Mouse (Mus musculus) MEL (cell line): Measurements from ENCODE around the gene Ubxn1. TPM values are rescaled to one million over a fixed set of nuclear protein-coding genes. Genes with fewer than 3 reads are reported as not detected.

Source experiments
- DNase-seq: peaks from one replicate; pipeline ENCODE4 v3.0.0; 2011; ENCODE audit warnings: low read depth, low spot score
- H3K27ac ChIP-seq: 2 replicates; pipeline ENCODE4 v1.5.1; 2012; ENCODE audit warnings: low read depth, mild to moderate bottlenecking, control low read depth, low read length, moderate library complexity; ENCODE audit not compliant: control insufficient read depth
- H3K27me3 ChIP-seq, 2 experiments: fragments of 150-350 bp in 1 of 2; sonication (generic) in 1 of 2; 2 replicates each; pipeline ENCODE4 v1.6.1; 2012; ENCODE audit warnings: low read length in 2 of 2, mild to moderate bottlenecking in 2 of 2, improper control_type of control experiment in 1 of 2, moderate library complexity in 1 of 2; ENCODE audit not compliant: insufficient read depth in 2 of 2, control insufficient read depth in 1 of 2
- H3K36me3 ChIP-seq, 2 experiments: 2 replicates each; pipeline ENCODE4 v1.6.1; 2012 to 2014; ENCODE audit warnings: low read length in 2 of 2, improper control_type of control experiment in 1 of 2, inconsistent platforms in 1 of 2, mild to moderate bottlenecking in 1 of 2; ENCODE audit not compliant: insufficient read depth in 2 of 2, control insufficient read depth in 1 of 2
- H3K4me1 ChIP-seq, 2 experiments: fragments of 150-350 bp in 1 of 2; sonication (generic) in 1 of 2; 2 replicates each; pipeline ENCODE4 v1.6.1; 2012; ENCODE audit warnings: low read length in 2 of 2, improper control_type of control experiment in 1 of 2, mild to moderate bottlenecking in 1 of 2; ENCODE audit not compliant: insufficient read depth in 2 of 2, control insufficient read depth in 1 of 2
- H3K4me3 ChIP-seq, 2 experiments: fragments of 150-350 bp in 1 of 2; sonication (generic) in 1 of 2; 2 replicates each; pipeline ENCODE4 v1.5.1; 2012; ENCODE audit warnings: low read depth in 2 of 2, low read length in 2 of 2, mild to moderate bottlenecking in 2 of 2, moderate library complexity in 2 of 2, control low read depth in 1 of 2, improper control_type of control experiment in 1 of 2; ENCODE audit not compliant: control insufficient read depth in 1 of 2, insufficient read depth in 1 of 2
- H3K79me2 ChIP-seq: 2 replicates; pipeline ENCODE4 v1.6.1; 2012; ENCODE audit warnings: mild to moderate bottlenecking, low read length, moderate library complexity; ENCODE audit not compliant: control insufficient read depth, poor library complexity, insufficient read depth
- H3K9ac ChIP-seq: 2 replicates; pipeline ENCODE4 v1.6.1; 2012; ENCODE audit warnings: low read depth, mild to moderate bottlenecking, control low read depth, low read length, moderate library complexity; ENCODE audit not compliant: control insufficient read depth, poor library complexity, severe bottlenecking
- H3K9me3 ChIP-seq: fragments of 150-350 bp; sonication (generic); replicated peaks from 2 replicates; pipeline ENCODE4 v1.6.1; 2012; ENCODE audit warnings: mild to moderate bottlenecking, low read length, improper control_type of control experiment, moderate library complexity; ENCODE audit not compliant: insufficient read depth
- CHD1 ChIP-seq: IDR thresholded peaks from 2 replicates; pipeline ENCODE4 v1.6.1; 2012; ENCODE audit warnings: low read depth, mild to moderate bottlenecking, inconsistent platforms, low read length, improper control_type of control experiment
- CTCF ChIP-seq, 3 experiments: IDR thresholded peaks in 2 of 3; conservative IDR thresholded peaks in 1 of 3; 2 replicates each; pipeline ENCODE4 v1.5.1; 2011 to 2012; ENCODE audit warnings: low read length in 3 of 3, low read depth in 2 of 3, mild to moderate bottlenecking in 2 of 3, improper control_type of control experiment in 1 of 3, inconsistent platforms in 1 of 3, mixed read lengths in 1 of 3, moderate library complexity in 1 of 3; ENCODE audit not compliant: control insufficient read depth in 1 of 3, insufficient read depth in 1 of 3, poor library complexity in 1 of 3, severe bottlenecking in 1 of 3
- E2F4 ChIP-seq: IDR thresholded peaks from 2 replicates; pipeline ENCODE4 v1.6.1; 2011; ENCODE audit warnings: low read depth, low read length, improper control_type of control experiment, borderline replicate concordance
- ELF1 ChIP-seq: IDR thresholded peaks from 2 replicates; pipeline ENCODE4 v1.6.1; 2014; ENCODE audit warnings: low read depth, mild to moderate bottlenecking, inconsistent platforms, low read length, improper control_type of control experiment, moderate library complexity
- EP300 ChIP-seq, 2 experiments: IDR thresholded peaks; 2 replicates each; pipeline ENCODE4 v1.6.1; 2011; ENCODE audit warnings: improper control_type of control experiment in 2 of 2, low read length in 2 of 2, low read depth in 1 of 2, mild to moderate bottlenecking in 1 of 2
- ETS1 ChIP-seq: IDR thresholded peaks from 2 replicates; pipeline ENCODE4 v1.6.1; 2012; ENCODE audit warnings: low read depth, mild to moderate bottlenecking, inconsistent platforms, low read length, improper control_type of control experiment, moderate library complexity
- GABPA ChIP-seq: IDR thresholded peaks from 2 replicates; pipeline ENCODE4 v1.6.1; 2012; ENCODE audit warnings: low read depth, mild to moderate bottlenecking, inconsistent platforms, low read length, improper control_type of control experiment, moderate library complexity
- MAX ChIP-seq: IDR thresholded peaks from 2 replicates; pipeline ENCODE4 v1.6.1; 2011; ENCODE audit warnings: low read length, improper control_type of control experiment
- MEF2A ChIP-seq: IDR thresholded peaks from 2 replicates; pipeline ENCODE4 v1.6.1; 2014; ENCODE audit warnings: low read depth, mild to moderate bottlenecking, inconsistent platforms, low read length, improper control_type of control experiment; ENCODE audit not compliant: poor library complexity, insufficient replicate concordance, severe bottlenecking; ENCODE audit errors: extremely low read depth
- MXI1 ChIP-seq: IDR thresholded peaks from 2 replicates; pipeline ENCODE4 v1.6.1; 2011; ENCODE audit warnings: mild to moderate bottlenecking, low read depth, low read length, improper control_type of control experiment
- MYB ChIP-seq: IDR thresholded peaks from 2 replicates; pipeline ENCODE4 v1.6.1; 2011; ENCODE audit warnings: mild to moderate bottlenecking, low read depth, low read length, improper control_type of control experiment
- NELFE ChIP-seq: IDR thresholded peaks from 2 replicates; pipeline ENCODE4 v1.6.1; 2011; ENCODE audit warnings: low read depth, low read length, improper control_type of control experiment
- NRF1 ChIP-seq: IDR thresholded peaks from 2 replicates; pipeline ENCODE4 v1.6.1; 2014; ENCODE audit warnings: low read depth, mild to moderate bottlenecking, inconsistent platforms, low read length, improper control_type of control experiment, moderate library complexity; ENCODE audit not compliant: poor library complexity, insufficient read depth, severe bottlenecking
- POLR2A ChIP-seq, 2 experiments: IDR thresholded peaks; 2 replicates each; pipeline ENCODE4 v1.6.1; 2011 to 2012; ENCODE audit warnings: low read length in 2 of 2, mild to moderate bottlenecking in 2 of 2, control low read depth in 1 of 2, improper control_type of control experiment in 1 of 2, low read depth in 1 of 2, moderate library complexity in 1 of 2; ENCODE audit not compliant: control insufficient read depth in 1 of 2, insufficient read depth in 1 of 2, poor library complexity in 1 of 2
- RCOR1 ChIP-seq: IDR thresholded peaks from 2 replicates; pipeline ENCODE4 v1.6.1; 2012; ENCODE audit warnings: low read depth, mild to moderate bottlenecking, inconsistent platforms, low read length, improper control_type of control experiment
- SIN3A ChIP-seq: IDR thresholded peaks from 2 replicates; pipeline ENCODE4 v1.6.1; 2012; ENCODE audit warnings: low read length, improper control_type of control experiment, inconsistent platforms
- SMC3 ChIP-seq: IDR thresholded peaks from 2 replicates; pipeline ENCODE4 v1.6.1; 2011; ENCODE audit warnings: low read depth, low read length, improper control_type of control experiment
- TCF12 ChIP-seq: IDR thresholded peaks from 2 replicates; pipeline ENCODE4 v1.6.1; 2014; ENCODE audit warnings: low read depth, mild to moderate bottlenecking, inconsistent platforms, low read length, improper control_type of control experiment, moderate library complexity
- UBTF ChIP-seq: IDR thresholded peaks from 2 replicates; pipeline ENCODE4 v1.6.1; 2012; ENCODE audit warnings: low read depth, mild to moderate bottlenecking, inconsistent platforms, low read length, improper control_type of control experiment, moderate library complexity, borderline replicate concordance; ENCODE audit not compliant: insufficient read depth
- USF2 ChIP-seq, 2 experiments: IDR thresholded peaks; 2 replicates each; pipeline ENCODE4 v1.6.1; 2011 to 2012; ENCODE audit warnings: improper control_type of control experiment in 2 of 2, low read length in 2 of 2, borderline replicate concordance in 1 of 2, inconsistent platforms in 1 of 2, low read depth in 1 of 2, mild to moderate bottlenecking in 1 of 2; ENCODE audit not compliant: insufficient read depth in 1 of 2
- ZKSCAN1 ChIP-seq: IDR thresholded peaks from 2 replicates; pipeline ENCODE4 v1.6.1; 2012; ENCODE audit warnings: low read depth, mild to moderate bottlenecking, inconsistent platforms, low read length, improper control_type of control experiment, moderate library complexity
- ZMIZ1 ChIP-seq: IDR thresholded peaks from 2 replicates; pipeline ENCODE4 v1.6.1; 2012; ENCODE audit warnings: low read depth, mild to moderate bottlenecking, inconsistent platforms, low read length, improper control_type of control experiment, moderate library complexity
- ZNF384 ChIP-seq: IDR thresholded peaks from 2 replicates; pipeline ENCODE4 v1.6.1; 2012; ENCODE audit warnings: low read depth, mild to moderate bottlenecking, inconsistent platforms, low read length, improper control_type of control experiment
- polyA plus RNA-seq, 2 experiments: library from polyadenylated mRNA; stranded (reverse) in 1 of 2; unstranded in 1 of 2; fragments of >175 nt in 1 of 2; fragments of >200 nt in 1 of 2; gene quantifications; 2 replicates each; pipeline versions ENCODE4 v1.2.1 to v1.2.4; 2012; ENCODE audit warnings: low replicate concordance in 2 of 2, low read depth in 1 of 2; ENCODE audit not compliant: insufficient read length in 2 of 2, insufficient read depth in 1 of 2, missing spikeins in 1 of 2
- total RNA-seq: library from RNA; depleted of rRNA; stranded (reverse); fragments of 300-350 nt; gene quantifications from 2 replicates; pipeline ENCODE4 v1.2.3, GENCODE M21; 2012

The Ubxn1 gene
- total and polyA plus RNA-seq, 3 experiments = 187 to 366 TPM; not detected in 1

DNA sequence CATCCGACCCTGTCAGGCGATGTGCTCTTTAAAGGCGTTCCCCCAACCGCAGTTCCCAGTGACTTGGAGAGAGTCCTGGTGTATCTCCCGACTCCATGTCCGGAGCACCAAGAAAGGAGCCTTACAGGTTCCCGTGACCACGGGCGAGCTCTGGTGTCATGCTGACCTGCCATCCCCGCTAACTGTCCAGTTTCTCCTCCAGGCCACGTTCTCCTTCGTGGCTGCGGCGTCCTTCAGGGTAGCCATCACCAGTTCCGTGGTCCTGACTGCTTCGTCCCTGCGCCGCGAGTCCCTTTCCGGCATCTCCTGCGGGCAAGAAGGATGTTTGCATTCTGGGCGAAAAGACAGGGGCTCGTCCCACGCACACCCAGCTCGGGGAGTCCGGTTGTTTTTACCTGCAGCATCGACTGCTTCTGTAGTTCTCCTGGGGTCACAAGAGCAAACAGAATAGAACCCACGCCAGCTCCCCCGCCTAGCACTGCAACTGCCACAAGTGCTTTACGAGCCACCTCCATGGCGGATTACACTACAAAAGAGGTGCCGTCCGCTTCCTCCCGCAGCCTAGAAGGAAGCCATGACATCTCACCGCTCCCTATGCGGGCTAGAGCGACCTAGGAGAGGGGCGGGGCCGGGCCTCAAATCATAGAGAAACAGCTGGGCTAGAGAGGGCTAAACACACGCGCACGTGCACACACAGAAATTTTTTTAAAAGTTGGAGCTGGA is 9.2 kb downstream of the Ubxn1 start, which contains the start of gene Uqcc3 (continued):
- TF ChIP-seq CTCF (IDR thresholded peaks at IDR 0.05 in 2 of 3, conservative IDR thresholded peaks at IDR 0.05 in 1 of 3; ENCODE audit: control insufficient read depth in 1 of 3, insufficient read depth in 1 of 3, low read depth in 2 of 3, low read length in 3 of 3, poor library complexity in 1 of 3, severe bottlenecking in 1 of 3) (no peak), UBTF (0 out of 2 replicates have a peak, but pooled peaks have one; percentile 18), NELFE (peak; percentile 89), NRF1 (peak; percentile 43; the same call in 1 of the 2 replicates), CHD1 (peak; percentile 50; the same call in 1 of the 2 replicates), MAX (peak; percentile 99), MXI1 (peak; percentile 100), TCF12 (peak; percentile 80), EP300 (IDR thresholded peaks at IDR 0.05; ENCODE audit: low read depth in 1 of 2, low read length in 2 of 2) (no peak; a peak in 2 of 4 replicates), ZKSCAN1 (no peak), E2F4 (no peak), ZMIZ1 (peak; percentile 79; the same call in 1 of the 2 replicates), RCOR1 (peak; percentile 14; the same call in 1 of the 2 replicates), USF2 (IDR thresholded peaks at IDR 0.05; ENCODE audit: borderline replicate concordance in 1 of 2, insufficient read depth in 1 of 2, low read depth in 1 of 2, low read length in 2 of 2) (no peak), ETS1 (peak; percentile 81), MYB (no peak), MEF2A (peak; percentile 49; the same call in 1 of the 2 replicates), ELF1 (peak; percentile 71), POLR2A (IDR thresholded peaks at IDR 0.05; ENCODE audit: control insufficient read depth in 1 of 2, insufficient read depth in 1 of 2, low read depth in 1 of 2, low read length in 2 of 2, poor library complexity in 1 of 2) (peak; percentile 83 to 93), SIN3A (peak; percentile 100), SMC3 (no peak), GABPA (peak; percentile 70; the same call in 1 of the 2 replicates)

DNA sequence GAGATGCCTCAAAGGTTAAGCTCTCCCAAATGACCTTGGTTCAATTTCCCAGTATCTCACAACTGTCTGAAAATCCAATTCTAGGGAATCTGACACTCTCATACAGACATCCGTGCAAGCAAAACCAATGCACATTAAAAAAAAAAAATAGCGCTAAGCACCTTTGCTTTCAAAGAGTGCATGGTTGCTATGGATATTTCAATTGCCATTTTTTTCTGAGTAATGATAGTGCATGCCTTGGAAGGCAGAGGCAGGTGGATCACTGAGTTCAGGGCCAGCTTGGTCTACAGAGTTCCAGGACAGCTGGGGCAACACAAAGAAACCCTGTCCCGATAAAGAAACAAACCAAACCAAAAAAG is 9.7 kb downstream of the Ubxn1 start:
- H3K9ac ChIP-seq = peak overlapping the region; percentile 77
- 0 out of 4 replicates have a peak, but pooled peaks cover 0 to 2% of the 10 kb centered on the region in 2 experiments for H3K4me1 ChIP-seq
- peaks cover 7% of the 10 kb centered on the region for H3K79me2 ChIP-seq
- H3K27ac ChIP-seq = 0 out of 2 replicates have a peak overlapping the region, but pooled peaks have one; percentile 3
- H3K36me3 ChIP-seq = peaks cover 0 to 6% of the 10 kb centered on the region in 2 experiments; a peak in 3 of 4 replicates
- peak overlapping the region; percentile 62 to 82 for H3K4me3 ChIP-seq
- no peak for DNase-seq
- no peaks in the 10 kb centered on the region for H3K27me3 ChIP-seq
- TF ChIP-seq ZNF384 (0 out of 2 replicates have a peak, but pooled peaks have one; percentile 4), RCOR1 (no peak; the same call in 1 of the 2 replicates), ETS1 (no peak)
- no peaks in the 10 kb centered on the region for H3K9me3 ChIP-seq
